Mouse (Mus musculus) ES-Bruce4 (cell line): ENCODE results near the gene Samd11. TPM values are rescaled to one million over a fixed set of nuclear protein-coding genes. Genes with fewer than 3 reads are reported as not detected.

ENCODE experiments used
- H3K27ac ChIP-seq: 2 replicates; pipeline ENCODE4 v1.5.1; 2012; ENCODE audit warnings: low read length, inconsistent platforms; ENCODE audit not compliant: insufficient read depth
- H3K27me3 ChIP-seq: 2 replicates; pipeline ENCODE4 v1.6.1; 2012; ENCODE audit warnings: mild to moderate bottlenecking, low read length, inconsistent platforms; ENCODE audit not compliant: control insufficient read depth, poor library complexity, insufficient read depth, severe bottlenecking
- H3K36me3 ChIP-seq: 2 replicates; pipeline ENCODE4 v1.6.1; 2012; ENCODE audit warnings: inconsistent platforms, mild to moderate bottlenecking, low read length, moderate library complexity; ENCODE audit not compliant: control insufficient read depth, poor library complexity, insufficient read depth, severe bottlenecking
- H3K4me1 ChIP-seq: one replicate; pipeline ENCODE4 v1.8.1; 2011; ENCODE audit warnings: low read length; ENCODE audit not compliant: control insufficient read depth, insufficient read depth
- H3K4me3 ChIP-seq: 2 replicates; pipeline ENCODE4 v1.5.1; 2011; ENCODE audit warnings: low read depth, mild to moderate bottlenecking, low read length
- H3K9ac ChIP-seq: 2 replicates; pipeline ENCODE4 v1.6.1; 2012; ENCODE audit warnings: low read depth, mild to moderate bottlenecking, inconsistent platforms; ENCODE audit not compliant: poor library complexity, severe bottlenecking
- H3K9me3 ChIP-seq: replicated peaks from 2 replicates; pipeline ENCODE4 v1.6.1; 2012; ENCODE audit warnings: mild to moderate bottlenecking, low read length, inconsistent platforms; ENCODE audit not compliant: control insufficient read depth, poor library complexity, insufficient read depth, severe bottlenecking
- CTCF ChIP-seq: IDR thresholded peaks from one replicate; pipeline ENCODE4 v1.8.1; 2011; ENCODE audit warnings: low read depth, low read length
- EP300 ChIP-seq: IDR thresholded peaks from 2 replicates; pipeline ENCODE4 v1.6.1; 2011; ENCODE audit warnings: low read depth, low read length; ENCODE audit not compliant: insufficient read depth
- POLR2A ChIP-seq: IDR thresholded peaks from one replicate; pipeline ENCODE4 v1.8.1; 2011; ENCODE audit warnings: low read length; ENCODE audit not compliant: insufficient read depth
- polyA plus RNA-seq: library from polyadenylated mRNA; stranded (reverse); fragments of >200 nt; gene quantifications from 2 replicates; pipeline ENCODE4 v1.2.4, GENCODE M21; 2011; ENCODE audit warnings: low read depth; ENCODE audit not compliant: missing spikeins, insufficient read depth, insufficient read length

Samd11 gene
- polyA plus RNA-seq, 1 experiment = not detected

DNA sequence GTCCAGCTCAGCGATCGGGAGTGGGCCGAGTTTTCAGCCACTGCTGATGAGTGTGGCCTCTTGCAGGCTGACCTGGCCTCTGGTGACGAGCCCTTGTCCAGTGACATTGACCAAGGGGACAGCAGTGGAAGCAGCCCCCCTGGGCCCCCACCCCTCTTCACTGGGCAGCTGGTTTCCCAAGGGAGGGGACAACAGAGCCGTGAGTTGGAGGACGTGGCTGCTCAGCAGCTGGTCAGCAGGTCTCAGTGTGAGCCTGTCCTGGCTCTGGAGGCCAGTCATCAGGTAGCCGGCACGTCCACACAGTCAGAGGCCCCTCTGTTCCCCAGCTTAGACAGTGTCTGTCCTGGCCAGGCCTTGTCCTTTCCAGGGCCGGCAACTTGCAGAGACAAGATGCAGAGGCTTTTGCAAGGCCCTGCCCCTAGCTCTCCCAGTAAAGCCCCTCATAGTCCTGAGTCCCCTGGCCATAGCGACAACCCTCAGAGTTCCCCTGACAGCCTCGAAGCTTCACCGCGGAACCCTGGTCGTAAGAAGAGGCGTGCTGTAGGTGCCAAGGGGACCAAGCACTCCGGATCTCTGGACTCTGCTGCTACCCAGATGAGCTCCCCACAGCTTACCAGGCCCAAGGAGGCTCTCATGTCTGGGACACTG is 38.3 kb downstream of the Samd11 start:
- Histone ChIP-seq H3K27ac (no peak overlapping the region), H3K4me3 (no peak overlapping the region), H3K27me3 (no peaks in the 10 kb centered on the region), H3K9me3 (no peaks in the 10 kb centered on the region), H3K36me3 (no peaks in the 10 kb centered on the region), H3K9ac (no peak overlapping the region), H3K4me1 (no peaks in the 10 kb centered on the region)
- TF ChIP-seq EP300 (no peak), POLR2A (no peak), CTCF (no peak)

DNA sequence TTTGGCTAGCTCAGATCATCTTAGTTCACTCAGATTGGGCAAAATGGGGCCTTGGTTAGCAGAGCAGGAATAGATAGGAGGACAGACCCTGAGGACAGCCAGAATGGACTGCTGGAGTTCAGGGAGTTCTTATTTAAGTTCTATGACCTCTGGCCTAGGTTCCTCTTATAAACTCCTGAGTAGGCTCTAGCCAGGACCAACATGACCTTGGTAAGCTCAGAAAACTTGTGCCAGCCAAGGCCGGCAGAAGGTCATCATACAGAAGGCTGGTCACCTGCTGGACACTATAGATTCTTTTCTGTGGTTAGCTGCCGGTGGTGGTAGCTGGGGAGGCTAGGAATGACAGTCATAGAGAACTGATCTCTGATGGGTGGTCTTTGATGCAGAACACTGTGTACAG is 39.3 kb downstream of the Samd11 start:
- no peaks in the 10 kb centered on the region for H3K9me3 ChIP-seq
- no peaks in the 10 kb centered on the region for H3K27me3 ChIP-seq
- H3K27ac ChIP-seq = no peak overlapping the region
- H3K36me3 ChIP-seq = no peaks in the 10 kb centered on the region
- TF ChIP-seq POLR2A = no peak
- TF ChIP-seq CTCF = no peak
- no peak for TF ChIP-seq EP300
- no peak overlapping the region for H3K4me3 ChIP-seq
- H3K4me1 ChIP-seq = no peaks in the 10 kb centered on the region
- H3K9ac ChIP-seq = no peak overlapping the region

DNA sequence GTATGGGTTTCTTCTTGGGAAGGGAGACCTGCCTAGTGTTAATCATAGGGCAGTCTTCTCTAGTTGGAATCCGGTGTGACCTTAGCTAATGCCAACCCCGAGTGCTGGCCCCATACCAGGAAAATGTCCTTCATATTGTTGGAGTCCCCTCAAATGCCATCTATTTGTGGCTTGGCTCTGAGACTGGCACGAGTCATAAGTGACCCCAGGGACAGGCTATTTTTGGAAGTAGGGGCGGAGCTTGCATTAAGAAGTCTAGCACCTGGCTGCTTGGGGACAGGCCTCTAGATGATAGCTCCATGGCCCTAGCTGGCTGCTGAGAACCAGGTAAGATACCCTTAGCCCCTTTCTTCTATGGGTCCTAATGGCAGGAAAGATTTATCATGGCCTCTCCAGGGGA is 39.8 kb downstream of the Samd11 start, which contains the start of gene Perm1:
Gene Perm1, plus strand, starts transcription at position 220 of the 400 bp plus-strand sequence.
- Histone ChIP-seq H3K27ac (no peak within 1 kb of the TSS), H3K4me3 (no peak within 1 kb of the TSS), H3K9me3 (no peaks in the 10 kb centered on the region), H3K4me1 (no peaks in the 10 kb centered on the region), H3K9ac (no peak within 1 kb of the TSS), H3K27me3 (no peaks in the 10 kb centered on the region), H3K36me3 (no peaks in the 10 kb centered on the region)
- TF ChIP-seq CTCF = no peak
- no peak for TF ChIP-seq EP300
- no peak for TF ChIP-seq POLR2A

DNA sequence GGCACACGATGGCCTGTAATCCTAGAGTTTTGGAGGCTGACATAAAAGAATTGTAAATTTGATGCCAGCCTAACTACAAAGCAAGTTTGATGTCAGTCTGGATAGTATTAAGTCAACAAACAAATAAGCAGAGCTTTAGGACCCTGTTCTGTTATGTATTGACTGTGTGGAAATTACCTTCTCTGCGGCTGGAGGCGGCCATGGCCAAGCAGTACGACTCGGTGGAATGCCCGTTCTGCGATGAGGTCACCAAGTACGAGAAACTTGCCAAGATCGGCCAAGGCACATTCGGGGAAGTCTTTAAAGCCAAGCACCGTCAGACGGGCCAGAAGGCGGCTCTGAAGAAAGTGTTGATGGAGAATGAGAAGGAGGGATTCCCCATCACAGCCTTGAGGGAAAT is 42.3 kb downstream of the Samd11 start:
- Histone ChIP-seq H3K27ac (no peak overlapping the region), H3K4me1 (no peaks in the 10 kb centered on the region), H3K4me3 (no peak overlapping the region), H3K9ac (no peak overlapping the region), H3K36me3 (no peaks in the 10 kb centered on the region), H3K9me3 (no peaks in the 10 kb centered on the region), H3K27me3 (no peaks in the 10 kb centered on the region)
- TF ChIP-seq EP300 = no peak
- TF ChIP-seq CTCF = no peak
- no peak for TF ChIP-seq POLR2A

DNA sequence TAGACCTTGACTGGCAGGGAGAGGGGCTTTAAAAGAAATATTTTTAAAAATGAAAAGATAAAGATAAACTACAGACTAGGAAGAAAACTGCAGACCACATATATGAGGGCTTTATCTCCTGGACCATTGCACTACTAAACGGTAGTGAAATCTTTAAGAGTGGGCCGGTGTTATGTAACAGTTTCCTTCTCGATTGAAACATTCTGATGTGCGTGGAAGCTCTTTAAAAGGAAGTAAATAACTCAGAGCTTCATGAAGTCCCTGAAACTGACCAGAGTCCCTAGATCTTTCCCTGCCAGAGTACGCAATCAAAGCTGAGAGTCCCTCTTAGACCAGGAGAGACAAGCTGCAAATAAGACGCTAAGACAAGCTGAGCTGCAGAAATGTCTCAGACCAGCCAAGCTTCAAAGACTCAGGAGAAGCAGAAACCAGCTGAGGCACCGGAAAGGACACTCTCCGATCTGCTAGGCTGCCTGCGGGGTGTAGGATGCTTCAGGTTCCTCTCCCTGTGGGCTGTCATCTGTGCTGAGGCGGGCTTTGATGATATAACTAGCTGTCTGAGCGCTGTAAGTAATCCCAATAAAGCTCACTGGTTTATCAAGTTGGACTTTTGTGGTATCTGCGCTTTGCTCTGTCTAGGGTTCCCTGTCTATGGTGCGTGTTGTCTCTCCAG is 45.4 kb downstream of the Samd11 start:
- Histone ChIP-seq H3K27ac (no peak overlapping the region), H3K27me3 (no peaks in the 10 kb centered on the region), H3K4me1 (no peaks in the 10 kb centered on the region), H3K36me3 (no peaks in the 10 kb centered on the region), H3K4me3 (no peak overlapping the region), H3K9ac (no peak overlapping the region), H3K9me3 (no peaks in the 10 kb centered on the region)
- TF ChIP-seq CTCF (no peak), EP300 (no peak), POLR2A (no peak)

DNA sequence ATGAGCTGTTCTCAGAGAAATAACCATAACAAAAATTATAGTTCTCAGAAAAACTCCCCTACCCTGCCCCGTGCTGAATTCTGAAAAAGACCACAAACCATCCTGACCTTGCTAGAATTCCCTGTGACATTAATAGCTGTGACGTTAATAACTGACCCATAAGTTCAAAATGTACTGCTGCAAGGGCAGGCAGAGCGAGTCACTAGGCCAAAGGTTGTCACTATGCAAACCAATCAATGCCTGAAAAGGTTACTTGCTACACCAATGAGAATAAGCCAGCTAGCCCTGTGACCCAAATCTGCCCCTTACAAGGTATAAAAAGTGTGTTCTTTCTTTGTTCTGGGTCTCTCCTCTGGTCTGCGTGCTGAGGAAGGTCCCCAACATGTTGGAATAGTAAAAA is 46.6 kb downstream of the Samd11 start:
- no peaks in the 10 kb centered on the region for H3K9me3 ChIP-seq
- H3K27ac ChIP-seq = no peak overlapping the region
- no peaks in the 10 kb centered on the region for H3K4me1 ChIP-seq
- no peak overlapping the region for H3K4me3 ChIP-seq
- H3K36me3 ChIP-seq = no peaks in the 10 kb centered on the region
- H3K9ac ChIP-seq = no peak overlapping the region
- TF ChIP-seq POLR2A = no peak
- TF ChIP-seq CTCF = no peak
- no peak for TF ChIP-seq EP300
- peaks cover 7% of the 10 kb centered on the region; the same call in 1 of the 2 replicates for H3K27me3 ChIP-seq
